Mouse (Mus musculus) thymus, adult 2 months (tissue): ENCODE data around the gene Iars2. TPM values are rescaled to one million over a fixed set of nuclear protein-coding genes. Genes with fewer than 3 reads are reported as not detected.

Experiments used
- DNase-seq: peaks from one replicate; pipeline ENCODE4 v3.0.0; 2021
- H3K27ac ChIP-seq: fragments of 200-500 bp; 2 replicates; pipeline ENCODE4 v1.5.1; 2012; ENCODE audit warnings: low read length, control low read depth; ENCODE audit not compliant: control insufficient read depth, insufficient read depth
- H3K27me3 ChIP-seq: fragments of 200-500 bp; 2 replicates; pipeline ENCODE4 v1.6.1; 2012; ENCODE audit warnings: mild to moderate bottlenecking, low read length, moderate library complexity, mixed read lengths; ENCODE audit not compliant: control insufficient read depth, insufficient read depth
- H3K36me3 ChIP-seq: fragments of 200-500 bp; 2 replicates; pipeline ENCODE4 v1.6.1; 2012; ENCODE audit warnings: mild to moderate bottlenecking, low read length, moderate library complexity; ENCODE audit not compliant: control insufficient read depth, insufficient read depth
- H3K4me1 ChIP-seq: fragments of 200-500 bp; replicated peaks from 2 replicates; pipeline ENCODE4 v1.6.1; 2012; ENCODE audit warnings: low read length; ENCODE audit not compliant: control insufficient read depth, insufficient read depth
- H3K4me3 ChIP-seq: fragments of 200-500 bp; 2 replicates; pipeline ENCODE4 v1.5.1; 2012; ENCODE audit warnings: mild to moderate bottlenecking, low read length, control low read depth, moderate library complexity; ENCODE audit not compliant: control insufficient read depth, insufficient read depth
- CTCF ChIP-seq: fragments of 200-500 bp; IDR thresholded peaks from 2 replicates; pipeline ENCODE4 v1.5.1; 2012; ENCODE audit warnings: mild to moderate bottlenecking, control low read depth, low read length, moderate library complexity, borderline replicate concordance; ENCODE audit not compliant: control insufficient read depth, poor library complexity, insufficient read depth; ENCODE audit errors: extremely low read depth
- POLR2A ChIP-seq: fragments of 200-500 bp; IDR thresholded peaks from 2 replicates; pipeline ENCODE4 v1.6.1; 2012; ENCODE audit warnings: mild to moderate bottlenecking, low read length, control low read depth, moderate library complexity; ENCODE audit not compliant: control insufficient read depth, poor library complexity, insufficient read depth; ENCODE audit errors: extremely low read depth
- WGBS: fragments of 180-500 bp; shearing (Covaris S2); methylation state at CpG from one replicate; pipeline ENCODE4 v1.1.7; 2018; 5-methylcytosine and 5-hydroxymethylcytosine counted together
- polyA plus RNA-seq: library from polyadenylated mRNA; depleted of rRNA; stranded (reverse); fragments of >200 nt; gene quantifications from 2 replicates; pipeline ENCODE4 v1.2.3, GENCODE M21; 2012

Gene Iars2
- polyA plus RNA-seq, 1 experiment, result 22.7 TPM

GRCm38 (mm10) chr1:185306836-185307235 is 22.4 kb downstream of the Iars2 start:
- 98% methylated on average over 12 of the region's 12 CpGs for WGBS

GRCm38 (mm10) chr1:185302816-185303215 is 26.4 kb downstream of the Iars2 start:
- H3K27me3 ChIP-seq, result no peaks in the 10 kb centered on the region
- H3K27ac ChIP-seq, result no peak overlapping the region
- H3K4me1 ChIP-seq, result no peaks in the 10 kb centered on the region
- DNase-seq, result no peak
- no peaks in the 10 kb centered on the region for H3K36me3 ChIP-seq
- 97% methylated on average over 6 of the region's 6 CpGs for WGBS
- no peak overlapping the region for H3K4me3 ChIP-seq
- no peak for TF ChIP-seq POLR2A
- TF ChIP-seq CTCF, result no peak

More at GRCm38 (mm10) chr1:185306836-185307235, 22.4 kb downstream of the Iars2 start:
- Histone ChIP-seq H3K4me1 (no peaks in the 10 kb centered on the region), H3K27ac (no peak overlapping the region), H3K36me3 (peaks cover under 1% of the 10 kb centered on the region; the same call in 1 of the 2 replicates), H3K27me3 (no peaks in the 10 kb centered on the region), H3K4me3 (no peak overlapping the region)
- TF ChIP-seq CTCF (no peak), POLR2A (no peak)
- no peak for DNase-seq

GRCm38 (mm10) chr1:185298496-185298895 is 30.7 kb downstream of the Iars2 start:
- H3K36me3 ChIP-seq, result peaks cover 21% of the 10 kb centered on the region
- no peak overlapping the region for H3K27ac ChIP-seq
- no peak overlapping the region for H3K4me3 ChIP-seq
- 99% methylated on average over 8 of the region's 8 CpGs for WGBS
- H3K27me3 ChIP-seq, result no peaks in the 10 kb centered on the region
- H3K4me1 ChIP-seq, result no peaks in the 10 kb centered on the region
- DNase-seq, result no peak
- no peak for TF ChIP-seq CTCF
- TF ChIP-seq POLR2A, result no peak

GRCm38 (mm10) chr1:185296850-185297249 is 32.3 kb downstream of the Iars2 start:
- Histone ChIP-seq H3K36me3 (peaks cover 21% of the 10 kb centered on the region), H3K4me3 (no peak overlapping the region), H3K27me3 (no peaks in the 10 kb centered on the region), H3K4me1 (no peaks in the 10 kb centered on the region), H3K27ac (no peak overlapping the region)
- no peak for DNase-seq
- 97% methylated on average over 7 of the region's 7 CpGs for WGBS
- TF ChIP-seq POLR2A, result no peak

GRCm38 (mm10) chr1:185292646-185293360 is 36.4 kb downstream of the Iars2 start:
- Histone ChIP-seq H3K36me3 (peaks cover 22% of the 10 kb centered on the region), H3K4me1 (no peaks in the 10 kb centered on the region), H3K27me3 (no peaks in the 10 kb centered on the region), H3K4me3 (no peak overlapping the region), H3K27ac (no peak overlapping the region)
- no peak for TF ChIP-seq POLR2A
- TF ChIP-seq CTCF, result no peak
- DNase-seq, result no peak
- 97% methylated on average over 10 of the region's 10 CpGs for WGBS

- H3K27ac ChIP-seq, result no peak overlapping the region
- TF ChIP-seq POLR2A (no peak), CTCF (no peak)
Measured at GRCm38 (mm10) chr1:185291336-185291735, 37.9 kb downstream of the Iars2 start.

GRCm38 (mm10) chr1:185289231-185289630 is 40.0 kb downstream of the Iars2 start:
- TF ChIP-seq CTCF (no peak), POLR2A (no peak)
- H3K4me1 ChIP-seq, result no peaks in the 10 kb centered on the region
- H3K4me3 ChIP-seq, result no peak overlapping the region
- no peaks in the 10 kb centered on the region for H3K27me3 ChIP-seq
- H3K36me3 ChIP-seq, result peaks cover 33% of the 10 kb centered on the region
- WGBS, result 97% methylated on average over 5 of the region's 5 CpGs
- DNase-seq, result no peak
- H3K27ac ChIP-seq, result no peak overlapping the region

More at GRCm38 (mm10) chr1:185291336-185291735, 37.9 kb downstream of the Iars2 start:
- 96% methylated on average over 4 of the region's 4 CpGs for WGBS
- H3K27me3 ChIP-seq, result no peaks in the 10 kb centered on the region
- no peak for DNase-seq
- no peaks in the 10 kb centered on the region for H3K4me1 ChIP-seq
- H3K4me3 ChIP-seq, result no peak overlapping the region
- H3K36me3 ChIP-seq, result peaks cover 27% of the 10 kb centered on the region
